Mouse (Mus musculus): Measurements from ENCODE around the gene Inka1. TPM values are rescaled to one million over a fixed set of nuclear protein-coding genes. Genes with fewer than 3 reads are reported as not detected.

The Inka1 gene
- polyA plus RNA-seq, 1 experiment from 2014 or later = 79.2 TPM

DNA sequence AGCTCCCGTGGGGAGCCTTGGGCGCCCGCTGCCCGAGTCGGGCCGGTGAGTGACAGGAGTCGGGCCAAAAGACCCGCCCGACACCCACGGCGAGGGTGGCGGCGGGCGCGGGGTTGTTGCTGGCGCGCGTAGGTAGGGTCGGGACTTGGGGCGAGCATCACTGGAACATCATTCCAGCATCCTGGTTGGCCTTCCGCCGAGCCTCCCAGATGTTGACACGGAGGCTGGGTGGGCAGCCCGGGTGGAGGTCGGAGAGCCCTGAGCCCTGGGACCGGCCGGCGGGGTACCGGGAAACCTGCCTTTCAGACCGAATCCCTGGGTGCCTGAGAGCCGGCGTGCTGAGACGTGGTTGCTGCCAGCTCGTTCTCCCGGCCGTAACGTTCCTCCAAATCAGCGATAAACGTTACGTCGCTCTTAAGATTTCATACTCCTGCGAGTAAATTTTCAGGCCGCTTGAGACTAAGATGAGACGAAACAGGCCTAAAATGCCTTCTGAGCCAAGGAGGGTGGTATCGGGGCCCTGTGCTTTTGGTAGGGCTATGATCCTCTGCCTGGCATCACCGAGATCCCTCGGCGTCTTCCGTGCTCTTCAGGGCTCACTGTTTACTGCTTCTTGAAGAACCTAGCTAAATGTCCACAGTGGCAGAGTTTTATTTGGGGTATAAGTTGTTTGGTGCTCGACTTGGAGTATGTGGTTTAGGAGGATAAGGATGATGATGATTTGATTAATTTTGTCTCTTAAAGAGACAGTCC lies 17.3 kb upstream of the Inka1 start:
- H3K36me3 ChIP-seq = peaks cover 3% of the 10 kb centered on the region; the same call in 1 of the 2 replicates
- H3K27ac ChIP-seq = peak overlapping the region; percentile 93
- ATAC-seq (ENCODE audit: insufficient number of reproducible peaks, insufficient read depth, low FRiP score, low TSS enrichment, low read depth) = no peak; the same call in 1 of the 2 replicates
- peak overlapping the region; percentile 98 for H3K9ac ChIP-seq
- H3K4me1 ChIP-seq = peaks cover 26% of the 10 kb centered on the region
- peak overlapping the region; percentile 99 for H3K4me3 ChIP-seq
- no peaks in the 10 kb centered on the region for H3K27me3 ChIP-seq
- WGBS = under 1% methylated on average over 50 of the region's 50 CpGs
- H3K9me3 ChIP-seq = no peaks in the 10 kb centered on the region
- peak overlapping the region; percentile 69 for H3K4me2 ChIP-seq

GRCm38 (mm10) chr9:108001922-108002770 lies 16.5 kb upstream of the Inka1 start, which contains the start of gene Ip6k1:
Ip6k1 (plus strand) TSS chr9:108002501.
- ATAC-seq (ENCODE audit: insufficient number of reproducible peaks, insufficient read depth, low FRiP score, low TSS enrichment, low read depth) = peak; percentile 99
- H3K4me1 ChIP-seq = peaks cover 26% of the 10 kb centered on the region
- H3K36me3 ChIP-seq = peaks cover under 1% of the 10 kb centered on the region; the same call in 1 of the 2 replicates
- peak within 1 kb of the TSS; percentile 93 for H3K27ac ChIP-seq
- peak within 1 kb of the TSS; percentile 99 for H3K4me3 ChIP-seq
- peak within 1 kb of the TSS; percentile 98 for H3K9ac ChIP-seq
- H3K9me3 ChIP-seq = no peaks in the 10 kb centered on the region
- peak within 1 kb of the TSS; percentile 83 for H3K4me2 ChIP-seq
- WGBS = under 1% methylated on average over 51 of the region's 51 CpGs
- no peaks in the 10 kb centered on the region for H3K27me3 ChIP-seq

GRCm38 (mm10) chr9:107996049-107996448 lies 10.4 kb upstream of the Inka1 start, which contains the start of gene Gm20662:
Gm20662 (plus strand) TSS chr9:107996349.
- Histone ChIP-seq H3K27me3 (no peaks in the 10 kb centered on the region), H3K9me3 (no peaks in the 10 kb centered on the region), H3K36me3 (no peaks in the 10 kb centered on the region), H3K27ac (no peak within 1 kb of the TSS), H3K4me2 (no peak within 1 kb of the TSS), H3K4me1 (peaks cover 8% of the 10 kb centered on the region), H3K9ac (no peak within 1 kb of the TSS), H3K4me3 (no peak within 1 kb of the TSS)
- ATAC-seq (ENCODE audit: insufficient number of reproducible peaks, insufficient read depth, low FRiP score, low TSS enrichment, low read depth) = no peak
- 90% methylated on average over 5 of the region's 5 CpGs for WGBS

GRCm38 (mm10) chr9:107995513-107995912 lies 9.8 kb upstream of the Inka1 start:
- 93% methylated on average over 21 of the region's 21 CpGs for WGBS
- Histone ChIP-seq H3K27ac (no peak overlapping the region), H3K9me3 (no peaks in the 10 kb centered on the region)

DNA sequence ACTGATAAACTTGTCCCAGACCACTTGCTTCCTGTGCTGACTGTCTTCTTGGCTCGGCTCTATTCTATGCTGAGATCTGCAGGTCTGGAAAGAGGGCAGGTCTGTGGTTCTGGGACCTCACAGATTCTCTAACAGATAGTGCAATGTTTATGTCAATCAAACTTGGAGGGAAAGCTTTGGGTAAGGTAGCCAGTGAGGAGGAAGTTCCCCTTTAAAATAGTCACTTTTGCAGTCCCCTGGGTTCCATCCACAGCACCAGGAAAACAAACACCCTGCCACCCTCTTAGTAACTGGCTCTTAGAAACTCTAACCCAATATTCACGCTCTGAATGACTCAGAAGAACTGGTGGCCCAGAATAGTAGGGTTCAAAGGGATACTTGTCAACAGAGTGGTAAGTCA lies 8.8 kb upstream of the Inka1 start:
- no peak overlapping the region for H3K9ac ChIP-seq
- no peaks in the 10 kb centered on the region for H3K9me3 ChIP-seq
- no peak overlapping the region for H3K27ac ChIP-seq
- 65% methylated on average over 2 of the region's 2 CpGs for WGBS
- H3K4me1 ChIP-seq = peaks cover 8% of the 10 kb centered on the region
- ATAC-seq (ENCODE audit: insufficient number of reproducible peaks, insufficient read depth, low FRiP score, low TSS enrichment, low read depth) = no peak
- no peaks in the 10 kb centered on the region for H3K27me3 ChIP-seq
- H3K4me3 ChIP-seq = no peak overlapping the region
- H3K36me3 ChIP-seq = no peaks in the 10 kb centered on the region
- no peak overlapping the region for H3K4me2 ChIP-seq

More at GRCm38 (mm10) chr9:107995513-107995912, 9.8 kb upstream of the Inka1 start:
- H3K9ac ChIP-seq = no peak overlapping the region
- no peaks in the 10 kb centered on the region for H3K36me3 ChIP-seq
- no peak overlapping the region for H3K4me3 ChIP-seq
- no peak overlapping the region for H3K4me2 ChIP-seq
- ATAC-seq (ENCODE audit: insufficient number of reproducible peaks, insufficient read depth, low FRiP score, low TSS enrichment, low read depth) = no peak
- peaks cover 8% of the 10 kb centered on the region for H3K4me1 ChIP-seq
- no peaks in the 10 kb centered on the region for H3K27me3 ChIP-seq

GRCm38 (mm10) chr9:107993013-107993412 lies 7.3 kb upstream of the Inka1 start:
- Histone ChIP-seq H3K36me3 (no peaks in the 10 kb centered on the region), H3K4me2 (no peak overlapping the region), H3K27ac (no peak overlapping the region), H3K9me3 (no peaks in the 10 kb centered on the region), H3K27me3 (no peaks in the 10 kb centered on the region), H3K4me3 (no peak overlapping the region), H3K9ac (0 out of 2 replicates have a peak overlapping the region, but pooled peaks have one; percentile 36), H3K4me1 (peaks cover 9% of the 10 kb centered on the region)
- WGBS = 77% methylated on average over 11 of the region's 11 CpGs
- no peak for ATAC-seq (ENCODE audit: insufficient number of reproducible peaks, insufficient read depth, low FRiP score, low TSS enrichment, low read depth)

DNA sequence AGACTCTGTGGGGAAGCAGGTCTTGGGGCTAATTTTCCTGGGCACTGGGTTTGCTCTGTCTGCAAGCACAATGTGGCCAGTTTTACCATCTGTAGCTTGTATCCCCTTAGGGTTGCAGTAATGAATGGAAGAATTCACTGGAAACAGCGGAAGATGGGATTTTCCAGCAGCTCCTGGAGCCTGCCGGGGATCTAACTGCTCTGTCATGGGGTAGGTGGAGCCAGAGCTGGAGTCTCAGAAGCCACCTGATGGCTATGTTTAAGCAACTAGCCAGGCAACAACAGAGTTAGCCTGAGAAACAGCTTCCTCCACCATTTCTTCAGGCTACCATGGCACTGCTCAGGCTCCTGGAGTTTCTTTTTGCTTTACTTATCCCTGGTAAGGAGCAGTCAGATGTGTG lies 6.5 kb upstream of the Inka1 start, which contains the start of gene Cdhr4:
Gene Cdhr4, plus strand, starts transcription at position 301 of the 400 bp plus-strand sequence.
- Histone ChIP-seq H3K4me2 (no peak within 1 kb of the TSS), H3K9ac (0 out of 2 replicates have a peak within 1 kb of the TSS, but pooled peaks have one; percentile 36), H3K9me3 (no peaks in the 10 kb centered on the region), H3K4me3 (no peak within 1 kb of the TSS), H3K36me3 (no peaks in the 10 kb centered on the region), H3K27ac (peak within 1 kb of the TSS; percentile 13; the same call in 1 of the 2 replicates), H3K4me1 (peaks cover 12% of the 10 kb centered on the region), H3K27me3 (no peaks in the 10 kb centered on the region)
- ATAC-seq (ENCODE audit: insufficient number of reproducible peaks, insufficient read depth, low FRiP score, low TSS enrichment, low read depth) = no peak
- 31% methylated on average over 2 of the region's 2 CpGs for WGBS

DNA sequence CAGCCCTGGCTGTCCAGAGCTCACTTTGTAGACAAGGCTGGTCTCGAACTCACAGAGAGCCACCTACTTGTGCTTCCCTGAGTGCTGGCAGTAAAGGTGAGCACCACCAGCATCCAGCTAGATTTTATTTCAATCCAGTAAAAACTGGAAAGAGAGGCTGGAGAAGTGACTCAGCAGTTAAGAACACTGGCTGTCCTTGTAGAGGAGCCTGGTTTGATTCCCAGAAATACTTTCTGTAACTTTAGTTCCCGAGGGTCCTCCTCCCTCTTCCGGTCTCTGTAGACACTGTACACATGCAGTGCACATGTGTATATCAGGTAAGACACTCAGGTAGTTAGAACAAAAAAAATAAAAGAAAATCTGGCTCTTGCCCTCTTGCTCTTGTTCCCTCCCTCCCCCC lies 2.3 kb upstream of the Inka1 start:
- Histone ChIP-seq H3K9me3 (no peaks in the 10 kb centered on the region), H3K27ac (peak overlapping the region; percentile 100; the same call in 1 of the 2 replicates), H3K4me2 (no peak overlapping the region), H3K9ac (no peak overlapping the region), H3K4me3 (no peak overlapping the region), H3K36me3 (no peaks in the 10 kb centered on the region), H3K4me1 (peaks cover 42% of the 10 kb centered on the region), H3K27me3 (no peaks in the 10 kb centered on the region)
- 45% methylated on average over 3 of the region's 3 CpGs for WGBS
- ATAC-seq (ENCODE audit: insufficient number of reproducible peaks, insufficient read depth, low FRiP score, low TSS enrichment, low read depth) = no peak

DNA sequence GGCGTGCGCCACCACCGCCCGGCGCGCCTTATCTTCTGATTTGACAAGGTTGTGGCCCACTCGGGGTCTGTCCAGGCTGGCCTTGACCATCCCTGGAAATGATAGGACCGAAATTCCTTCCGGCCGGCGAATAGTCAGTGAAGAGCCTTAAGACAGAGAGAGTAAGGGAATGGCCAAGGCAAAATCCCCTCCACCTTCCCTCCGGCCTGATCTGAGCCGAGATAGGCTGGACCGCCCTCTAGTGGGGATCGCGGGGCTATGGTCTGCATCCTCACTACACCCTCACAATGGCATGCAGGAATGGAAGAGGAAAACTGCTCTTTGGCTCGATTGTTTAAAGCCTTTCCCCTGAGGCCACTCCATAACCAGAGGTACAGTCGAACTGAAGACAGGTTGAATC lies 697 bp upstream of the Inka1 start:
- WGBS = 3% methylated on average over 18 of the region's 18 CpGs
- Histone ChIP-seq H3K9me3 (no peaks in the 10 kb centered on the region), H3K36me3 (no peaks in the 10 kb centered on the region), H3K27ac (peak overlapping the region; percentile 100), H3K4me3 (peak overlapping the region; percentile 80), H3K27me3 (no peaks in the 10 kb centered on the region), H3K4me1 (peaks cover 49% of the 10 kb centered on the region), H3K4me2 (peak overlapping the region; percentile 89), H3K9ac (peak overlapping the region; percentile 90; the same call in 1 of the 2 replicates)
- no peak for ATAC-seq (ENCODE audit: insufficient number of reproducible peaks, insufficient read depth, low FRiP score, low TSS enrichment, low read depth)

DNA sequence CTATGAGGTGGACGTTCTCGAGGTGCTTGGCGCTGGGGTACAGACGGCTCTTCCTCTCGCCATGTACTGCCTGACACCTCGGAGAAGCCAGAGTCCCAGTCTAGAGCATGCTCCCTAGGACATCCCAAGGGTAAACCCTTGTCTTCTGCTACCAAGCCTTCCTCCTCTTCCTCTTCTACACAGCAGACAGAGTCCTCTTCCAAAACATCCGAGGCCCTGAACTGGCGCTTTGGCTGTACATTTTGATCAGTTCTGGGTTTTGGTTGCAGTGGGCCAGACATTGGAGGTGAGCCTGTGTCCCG lies 974 bp downstream of the Inka1 start:
- Histone ChIP-seq H3K4me1 (peaks cover 64% of the 10 kb centered on the region), H3K4me2 (peak overlapping the region; percentile 89), H3K9me3 (no peaks in the 10 kb centered on the region), H3K36me3 (no peaks in the 10 kb centered on the region), H3K27me3 (no peaks in the 10 kb centered on the region), H3K9ac (peak overlapping the region; percentile 90), H3K27ac (peak overlapping the region; percentile 100), H3K4me3 (peak overlapping the region; percentile 80)
- 24% methylated on average over 9 of the region's 9 CpGs for WGBS
- ATAC-seq (ENCODE audit: insufficient number of reproducible peaks, insufficient read depth, low FRiP score, low TSS enrichment, low read depth) = no peak

DNA sequence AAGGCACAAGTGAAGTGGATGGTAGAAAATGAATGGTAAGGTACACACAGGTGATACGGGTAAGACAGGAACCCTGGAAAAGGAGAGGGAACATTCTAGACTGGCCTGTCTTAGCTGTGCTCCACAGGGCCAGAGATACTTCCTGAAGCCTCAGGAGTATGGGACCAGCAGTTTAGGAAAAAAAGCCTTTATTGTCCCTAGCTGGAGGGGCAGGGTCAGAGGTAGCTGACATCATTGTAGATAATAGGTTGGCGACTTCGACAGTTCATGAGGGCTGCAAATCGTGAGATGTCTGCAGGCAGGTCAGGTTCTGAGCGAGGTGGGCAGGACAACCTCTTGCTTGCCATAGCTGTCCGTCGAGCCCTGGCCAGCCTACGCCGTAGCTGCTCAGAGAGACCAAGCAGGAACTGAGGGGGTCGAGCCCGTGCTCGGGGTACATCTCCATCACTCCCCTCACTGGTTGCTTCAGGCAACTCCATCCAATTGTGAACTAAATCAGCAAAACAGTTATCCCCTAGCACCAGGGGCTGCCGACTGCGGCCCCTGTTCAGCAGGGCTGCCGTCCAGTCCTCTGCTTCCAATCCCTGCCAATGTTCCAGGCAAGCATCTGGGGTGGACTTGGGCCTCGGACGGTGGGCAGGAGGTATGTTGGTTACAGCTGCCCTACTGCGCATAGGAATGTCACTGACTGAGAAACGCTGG lies 1.5 kb downstream of the Inka1 start:
- Histone ChIP-seq H3K27me3 (no peaks in the 10 kb centered on the region), H3K4me1 (peaks cover 64% of the 10 kb centered on the region), H3K4me3 (peak overlapping the region; percentile 80), H3K4me2 (peak overlapping the region; percentile 89), H3K27ac (peak overlapping the region; percentile 100), H3K9me3 (no peaks in the 10 kb centered on the region), H3K36me3 (no peaks in the 10 kb centered on the region), H3K9ac (peak overlapping the region; percentile 90)
- no peak for ATAC-seq (ENCODE audit: insufficient number of reproducible peaks, insufficient read depth, low FRiP score, low TSS enrichment, low read depth)
- 26% methylated on average over 19 of the region's 19 CpGs for WGBS

All from embryonic facial prominence, embryonic 13.5 days (tissue).